Mouse (Mus musculus) layer of hippocampus, adult 2 months (tissue): ENCODE measurements at regions not wholly inside any gene's neighbourhood (a gene's known extent, or its start where the extent isn't known, plus 50 kb on each side); places are given as distances from the start of the nearest gene placed in this dataset.

Experiments
- DNase-seq, 2 experiments: peaks; one replicate each; pipeline ENCODE4 v3.0.0; 2022; ENCODE audit warnings: low spot score in 2 of 2
- H3K27ac ChIP-seq: fragments of 200-600 bp; 2 replicates; pipeline ENCODE4 v1.8.1; 2022
- H3K4me3 ChIP-seq: fragments of 200-600 bp; 2 replicates; pipeline ENCODE4 v1.8.1; 2022; ENCODE audit warnings: mild to moderate bottlenecking
- CTCF ChIP-seq: fragments of 200-600 bp; conservative IDR thresholded peaks from 2 replicates; pipeline ENCODE4 v1.8.1; 2022; ENCODE audit warnings: antibody characterized with exemption, mild to moderate bottlenecking, moderate library complexity

DNA sequence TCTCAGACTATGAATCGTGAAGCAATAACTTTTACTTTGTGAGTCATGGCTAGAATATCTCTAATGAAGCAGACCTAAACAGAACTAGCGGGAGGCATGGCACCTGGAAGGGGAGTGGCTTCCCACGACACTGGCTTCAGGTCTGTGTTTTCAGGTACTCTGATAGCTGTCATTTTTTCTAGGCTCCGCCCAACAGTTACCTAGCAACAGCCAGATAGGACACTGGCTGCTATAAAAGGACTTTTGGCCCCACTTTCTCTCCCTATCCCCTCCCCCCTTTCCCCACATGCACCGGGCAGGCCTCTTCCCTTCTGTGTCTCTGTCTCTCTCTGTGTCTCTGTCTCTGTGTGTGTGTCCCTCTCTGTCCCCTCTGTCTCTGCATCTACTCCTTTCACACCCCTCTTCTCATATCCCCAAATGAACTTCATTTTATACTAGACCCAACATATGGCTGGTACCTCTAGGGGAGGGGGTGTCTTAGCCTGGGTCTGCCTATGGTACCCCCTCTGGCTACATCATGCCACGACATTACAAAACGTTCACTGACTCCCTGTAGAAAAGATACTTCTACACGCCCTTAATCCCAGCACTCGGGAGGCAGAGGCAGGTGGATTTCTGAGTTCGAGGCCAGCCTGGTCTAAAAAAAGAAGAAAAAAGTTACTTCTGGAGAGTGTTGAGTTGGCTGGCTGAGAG lies 132.3 kb downstream of the Pja2 start:
- Histone ChIP-seq H3K4me3 (no peak overlapping the region), H3K27ac (no peak overlapping the region)
- DNase-seq, result no peak
- no peak for TF ChIP-seq CTCF

DNA sequence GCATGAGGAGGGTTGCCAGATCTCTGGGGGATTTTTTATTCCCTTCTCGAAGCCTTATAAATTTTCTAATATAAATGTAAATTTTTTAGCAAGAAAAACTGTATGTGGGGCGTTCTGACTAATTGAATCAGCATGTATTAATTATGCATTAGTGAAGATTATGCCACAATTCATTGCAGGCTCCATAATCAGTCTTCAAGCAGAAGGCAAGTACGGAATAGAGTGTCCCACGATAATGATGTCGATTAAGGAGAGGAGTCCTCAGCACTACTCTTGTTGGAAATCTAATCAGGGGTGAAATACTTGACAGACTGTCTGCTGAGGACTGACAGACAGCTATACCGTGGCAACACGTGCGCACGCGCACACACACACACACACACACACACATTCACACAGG lies 135.3 kb downstream of the Pja2 start:
- H3K4me3 ChIP-seq, result no peak overlapping the region
- no peak overlapping the region for H3K27ac ChIP-seq
- no peak for TF ChIP-seq CTCF
- DNase-seq, result no peak

DNA sequence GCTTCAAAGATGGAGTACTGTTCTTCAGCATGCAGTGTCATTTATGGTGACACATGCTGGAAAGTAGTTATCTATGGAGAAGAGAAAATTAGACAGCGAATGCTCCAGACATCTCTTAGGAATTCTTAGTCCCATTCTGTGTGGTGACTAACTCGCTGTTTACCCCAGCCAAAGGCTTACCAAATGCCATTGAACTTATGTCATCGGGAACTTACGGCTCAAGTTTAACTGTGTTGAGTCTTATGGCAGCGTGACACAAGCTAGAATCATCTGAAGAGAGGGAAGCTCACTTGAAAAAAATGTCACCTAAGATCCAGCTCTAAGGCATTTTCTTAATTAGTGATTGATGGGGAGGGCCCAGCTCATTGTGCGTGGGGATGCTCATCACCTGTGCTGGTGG lies 138.7 kb downstream of the Pja2 start:
- DNase-seq, result no peak
- TF ChIP-seq CTCF, result no peak
- no peak overlapping the region for H3K27ac ChIP-seq
- no peak overlapping the region for H3K4me3 ChIP-seq
